Mouse (Mus musculus) cortical plate, adult 2 months (tissue): ENCODE data around the gene Adat3.
A peak's percentile ranks its signal among the peaks of the same experiment; 100 is the strongest.

ENCODE experiments used
- CTCF ChIP-seq: fragments of 200-500 bp; IDR thresholded peaks from 2 replicates; pipeline ENCODE4 v1.5.1; 2011; ENCODE audit warnings: mild to moderate bottlenecking, control low read depth, low read length; ENCODE audit not compliant: insufficient read depth; ENCODE audit errors: extremely low read depth
- POLR2A ChIP-seq: fragments of 200-500 bp; IDR thresholded peaks from 2 replicates; pipeline ENCODE4 v1.6.1; 2011; ENCODE audit warnings: mild to moderate bottlenecking, low read length, control low read depth; ENCODE audit not compliant: insufficient read depth; ENCODE audit errors: extremely low read depth

- TF ChIP-seq CTCF (no peak), POLR2A (peak; percentile 53; the same call in 1 of the 2 replicates)
These were observed 53.6 kb downstream of the Adat3 start for GRCm38 (mm10) chr10:80656130-80656862.
